Mouse (Mus musculus) CH12.LX (cell line): ENCODE data around the gene Robo2.

Experiments
- BHLHE40 ChIP-seq: IDR thresholded peaks from 2 replicates; pipeline ENCODE4 v1.6.1; 2011; ENCODE audit warnings: mild to moderate bottlenecking, low read depth, low read length, improper control_type of control experiment
- CTCF ChIP-seq, 2 experiments: IDR thresholded peaks in 1 of 2; conservative IDR thresholded peaks in 1 of 2; 2 replicates each; pipeline ENCODE4 v1.5.1; 2011 to 2012; ENCODE audit warnings: low read depth in 2 of 2, low read length in 2 of 2, improper control_type of control experiment in 1 of 2, inconsistent platforms in 1 of 2, mild to moderate bottlenecking in 1 of 2, moderate library complexity in 1 of 2
- HCFC1 ChIP-seq: IDR thresholded peaks from 2 replicates; pipeline ENCODE4 v1.6.1; 2012; ENCODE audit warnings: low read depth, mild to moderate bottlenecking, inconsistent platforms, low read length, improper control_type of control experiment

GRCm38 (mm10) chr16:74225423-74226272 is 186.0 kb downstream of the Robo2 start:
- TF ChIP-seq BHLHE40 (no peak), CTCF (conservative IDR thresholded peaks at IDR 0.05 in 1 of 2, IDR thresholded peaks at IDR 0.05 in 1 of 2; ENCODE audit: low read depth in 2 of 2, low read length in 2 of 2) (no peak), HCFC1 (no peak)
